Mouse (Mus musculus) liver, embryonic 14.5 days (tissue): ENCODE results near the gene Cabp2.

Source experiments
- CTCF ChIP-seq: IDR thresholded peaks from 2 replicates; pipeline ENCODE4 v1.5.1; 2016; ENCODE audit warnings: antibody characterized with exemption, low read depth, control low read depth
- EP300 ChIP-seq: IDR thresholded peaks from 2 replicates; pipeline ENCODE4 v1.6.1; 2016; ENCODE audit warnings: antibody characterized with exemption, low read depth

DNA sequence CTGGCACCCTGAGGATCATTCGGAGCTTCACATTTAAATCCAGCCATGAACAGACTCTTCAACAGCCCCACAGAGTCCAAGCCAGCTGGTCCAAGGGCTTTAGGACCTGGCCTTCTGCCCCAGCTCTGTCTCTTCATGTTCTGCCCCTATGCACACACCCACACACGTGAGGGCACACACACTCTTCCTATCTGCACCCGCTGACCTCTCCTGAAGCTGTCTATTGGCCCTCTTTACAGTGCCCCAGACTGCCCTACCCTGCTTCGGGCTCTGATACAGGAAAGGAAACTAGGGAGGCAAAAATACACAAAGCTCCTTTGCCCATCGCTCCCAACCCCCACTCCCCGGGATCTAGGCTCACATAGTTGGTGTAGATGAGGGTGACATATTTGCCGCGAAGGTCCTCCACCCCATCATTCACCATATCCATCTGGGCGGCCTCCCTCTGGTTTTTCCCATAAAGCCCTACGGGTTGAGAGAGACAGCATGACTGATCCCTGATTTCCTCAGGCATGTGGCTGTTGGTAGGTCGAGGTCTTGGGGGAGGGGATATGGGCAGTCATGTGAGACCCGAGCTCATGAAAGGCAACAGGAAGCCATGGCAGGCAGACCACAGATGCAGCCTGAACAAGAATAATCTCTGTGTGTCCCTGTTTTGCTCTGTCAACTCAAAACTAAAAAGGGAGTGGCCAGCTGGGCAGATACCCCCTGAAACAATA, 44.9 kb upstream of the Cabp2 start:
- TF ChIP-seq CTCF (no peak), EP300 (no peak)
